Mouse (Mus musculus) kidney, embryonic 16.5 days (tissue): ENCODE data around the gene Slc52a3. TPM values are rescaled to one million over a fixed set of nuclear protein-coding genes. Genes with fewer than 3 reads are reported as not detected.

Experiments
- ATAC-seq: fragments of 200-750 bp; cut with Nextera tagmentation; 2 replicates; pipeline ENCODE4 v1.8.0; 2017; ENCODE audit warnings: moderate TSS enrichment; ENCODE audit not compliant: low FRiP score, low TSS enrichment
- H3K27ac ChIP-seq: fragments of 300-500 bp; sonication (generic); 2 replicates; pipeline ENCODE4 v1.5.1; 2014; ENCODE audit warnings: low read length
- H3K27me3 ChIP-seq: fragments of 300-500 bp; sonication (generic); 2 replicates; pipeline ENCODE4 v1.6.1; 2014; ENCODE audit warnings: low read length, control low read depth, mixed read lengths; ENCODE audit not compliant: insufficient read depth
- H3K36me3 ChIP-seq: fragments of 300-500 bp; sonication (generic); 2 replicates; pipeline ENCODE4 v1.6.1; 2014; ENCODE audit warnings: low read length, control low read depth, mixed read lengths; ENCODE audit not compliant: insufficient read depth
- H3K4me1 ChIP-seq: fragments of 300-500 bp; sonication (generic); 2 replicates; pipeline ENCODE4 v1.6.1; 2014; ENCODE audit warnings: low read length, control low read depth, mixed read lengths; ENCODE audit not compliant: insufficient read depth
- H3K4me2 ChIP-seq: fragments of 300-500 bp; sonication (generic); replicated peaks from 2 replicates; pipeline ENCODE4 v1.6.1; 2014; ENCODE audit warnings: low read depth, low read length
- H3K4me3 ChIP-seq: fragments of 300-500 bp; sonication (generic); 2 replicates; pipeline ENCODE4 v1.5.1; 2014; ENCODE audit warnings: mild to moderate bottlenecking, low read length
- H3K9ac ChIP-seq: fragments of 300-500 bp; sonication (generic); replicated peaks from 2 replicates; pipeline ENCODE4 v1.6.1; 2014; ENCODE audit warnings: low read length
- H3K9me3 ChIP-seq: fragments of 300-500 bp; sonication (generic); 2 replicates; pipeline ENCODE4 v1.6.1; 2016; ENCODE audit warnings: low read length, control low read depth
- WGBS: fragments of 180-500 bp; shearing (Covaris S2); extraction: QIAGEN DNeasy Blood & Tissue Kit; methylation state at CpG from one replicate; pipeline ENCODE4 v1.1.7; 2014; 5-methylcytosine and 5-hydroxymethylcytosine counted together
- polyA plus RNA-seq: library from polyadenylated mRNA; unstranded; fragments of >200 nt; fragmentation: Nextera tagmentation; extraction: Ambion mirVana; gene quantifications from 2 replicates; pipeline ENCODE4 v1.2.1, GENCODE M21; 2015

Gene Slc52a3
- polyA plus RNA-seq, 1 experiment from 2014 or later: 28.2 TPM

- no peaks in the 10 kb centered on the region for H3K4me1 ChIP-seq
- H3K4me2 ChIP-seq: peak overlapping the region; percentile 82
- H3K9me3 ChIP-seq: no peaks in the 10 kb centered on the region
- ATAC-seq: peak; percentile 95
- no peak overlapping the region for H3K27ac ChIP-seq
- H3K4me3 ChIP-seq: peak overlapping the region; percentile 55
- no peaks in the 10 kb centered on the region for H3K36me3 ChIP-seq
- peak overlapping the region; percentile 59 for H3K9ac ChIP-seq
- peaks cover 36% of the 10 kb centered on the region for H3K27me3 ChIP-seq
- WGBS: under 1% methylated on average over 54 of the region's 54 CpGs
Observed at GRCm38 (mm10) chr2:152029252-152030082, 33.2 kb downstream of the Slc52a3 start.

- 72% methylated on average over 5 of the region's 5 CpGs for WGBS
- Histone ChIP-seq H3K9me3 (peaks cover 7% of the 10 kb centered on the region), H3K9ac (no peak overlapping the region)
Observed at GRCm38 (mm10) chr2:152030986-152031385, 34.7 kb downstream of the Slc52a3 start.

GRCm38 (mm10) chr2:152040101-152040500, 43.8 kb downstream of the Slc52a3 start:
- Histone ChIP-seq H3K36me3 (no peaks in the 10 kb centered on the region), H3K4me1 (no peaks in the 10 kb centered on the region), H3K9ac (no peak overlapping the region), H3K27ac (no peak overlapping the region), H3K4me2 (no peak overlapping the region), H3K9me3 (peaks cover 7% of the 10 kb centered on the region), H3K4me3 (no peak overlapping the region), H3K27me3 (peaks cover 18% of the 10 kb centered on the region)
- no peak for ATAC-seq

More at GRCm38 (mm10) chr2:152030986-152031385, 34.7 kb downstream of the Slc52a3 start:
- ATAC-seq: no peak
- Histone ChIP-seq H3K36me3 (no peaks in the 10 kb centered on the region), H3K4me2 (no peak overlapping the region), H3K4me3 (no peak overlapping the region), H3K27me3 (peaks cover 36% of the 10 kb centered on the region), H3K27ac (no peak overlapping the region), H3K4me1 (no peaks in the 10 kb centered on the region)

GRCm38 (mm10) chr2:152047116-152048002, 51.0 kb downstream of the Slc52a3 start:
- Histone ChIP-seq H3K27ac (no peak overlapping the region), H3K36me3 (no peaks in the 10 kb centered on the region), H3K27me3 (peaks cover 61% of the 10 kb centered on the region), H3K4me3 (no peak overlapping the region), H3K9ac (no peak overlapping the region), H3K4me2 (no peak overlapping the region; the same call in 1 of the 2 replicates), H3K9me3 (no peaks in the 10 kb centered on the region; the same call in 1 of the 2 replicates), H3K4me1 (peaks cover 18% of the 10 kb centered on the region)
- ATAC-seq: 0 out of 2 replicates have a peak, but pooled peaks have one; percentile 36
- 4% methylated on average over 25 of the region's 25 CpGs for WGBS

- peak overlapping the region; percentile 93 for H3K4me2 ChIP-seq
- H3K36me3 ChIP-seq: no peaks in the 10 kb centered on the region
- no peaks in the 10 kb centered on the region; the same call in 1 of the 2 replicates for H3K9me3 ChIP-seq
- H3K9ac ChIP-seq: peak overlapping the region; percentile 61
- H3K27ac ChIP-seq: no peak overlapping the region
- H3K27me3 ChIP-seq: peaks cover 59% of the 10 kb centered on the region
- ATAC-seq: peak; percentile 33; the same call in 1 of the 2 replicates
- H3K4me1 ChIP-seq: peaks cover 18% of the 10 kb centered on the region
- WGBS: under 1% methylated on average over 56 of the region's 82 CpGs
- H3K4me3 ChIP-seq: peak overlapping the region; percentile 54
Observed at GRCm38 (mm10) chr2:152048003-152048980, 52.0 kb downstream of the Slc52a3 start.

- Histone ChIP-seq H3K36me3 (no peaks in the 10 kb centered on the region), H3K9me3 (no peaks in the 10 kb centered on the region; the same call in 1 of the 2 replicates), H3K4me1 (peaks cover 18% of the 10 kb centered on the region), H3K27me3 (peaks cover 58% of the 10 kb centered on the region), H3K4me3 (peak overlapping the region; percentile 54), H3K27ac (no peak overlapping the region), H3K9ac (peak overlapping the region; percentile 61), H3K4me2 (peak overlapping the region; percentile 93)
- ATAC-seq: peak; percentile 24; the same call in 1 of the 2 replicates
- WGBS: under 1% methylated on average over 24 of the region's 24 CpGs
Observed at GRCm38 (mm10) chr2:152048981-152049441, 52.7 kb downstream of the Slc52a3 start.

GRCm38 (mm10) chr2:152049611-152050270, 53.4 kb downstream of the Slc52a3 start:
- peak overlapping the region; percentile 93; the same call in 1 of the 2 replicates for H3K4me2 ChIP-seq
- H3K4me3 ChIP-seq: no peak overlapping the region
- H3K9ac ChIP-seq: no peak overlapping the region
- no peaks in the 10 kb centered on the region; the same call in 1 of the 2 replicates for H3K9me3 ChIP-seq
- WGBS: 4% methylated on average over 13 of the region's 13 CpGs
- H3K27me3 ChIP-seq: peaks cover 53% of the 10 kb centered on the region
- H3K4me1 ChIP-seq: peaks cover 18% of the 10 kb centered on the region
- ATAC-seq: no peak
- no peaks in the 10 kb centered on the region for H3K36me3 ChIP-seq
- H3K27ac ChIP-seq: no peak overlapping the region

GRCm38 (mm10) chr2:152050316-152050715, 54.0 kb downstream of the Slc52a3 start:
- H3K4me2 ChIP-seq: no peak overlapping the region
- no peak overlapping the region for H3K4me3 ChIP-seq
- H3K27me3 ChIP-seq: peaks cover 53% of the 10 kb centered on the region
- no peaks in the 10 kb centered on the region; the same call in 1 of the 2 replicates for H3K9me3 ChIP-seq
- peaks cover 18% of the 10 kb centered on the region for H3K4me1 ChIP-seq
- no peak for ATAC-seq
- no peak overlapping the region for H3K9ac ChIP-seq
- WGBS: 5% methylated on average over 7 of the region's 7 CpGs
- no peaks in the 10 kb centered on the region for H3K36me3 ChIP-seq
- H3K27ac ChIP-seq: no peak overlapping the region
